Mouse (Mus musculus) ES-Bruce4 (cell line): ENCODE measurements at regions not wholly inside any gene's neighbourhood (a gene's known extent, or its start where the extent isn't known, plus 50 kb on each side); places are given as distances from the start of the nearest gene placed in this dataset.

Experiments used
- CTCF ChIP-seq: IDR thresholded peaks from one replicate; pipeline ENCODE4 v1.8.1; 2011; ENCODE audit warnings: low read depth, low read length
- POLR2A ChIP-seq: IDR thresholded peaks from one replicate; pipeline ENCODE4 v1.8.1; 2011; ENCODE audit warnings: low read length; ENCODE audit not compliant: insufficient read depth

GRCm38 (mm10) chr1:137195962-137196361, 235.7 kb upstream of the Nr5a2 start:
- no peak for TF ChIP-seq CTCF
- TF ChIP-seq POLR2A, result no peak
